Mouse (Mus musculus): ENCODE measurements at regions not wholly inside any gene's neighbourhood (a gene's known extent, or its start where the extent isn't known, plus 50 kb on each side); places are given as distances from the start of the nearest gene placed in this dataset.

GRCm38 (mm10) chr14:36453049-36453448 is 358.3 kb downstream of the 4930474N05Rik start:
- no peak overlapping the region for H3K4me3 ChIP-seq
- no peak for DNase-seq (ENCODE audit: low spot score in 2 of 2)
- no peak for TF ChIP-seq CTCF (conservative IDR thresholded peaks at IDR 0.05)
- H3K27ac ChIP-seq: no peak overlapping the region

GRCm38 (mm10) chr14:36450126-36450525 is 355.4 kb downstream of the 4930474N05Rik start:
- no peak for DNase-seq (ENCODE audit: low spot score in 2 of 2)
- Histone ChIP-seq H3K27ac (no peak overlapping the region), H3K4me3 (no peak overlapping the region)
- TF ChIP-seq CTCF (conservative IDR thresholded peaks at IDR 0.05): no peak

GRCm38 (mm10) chr14:36414656-36415273 is 320.0 kb downstream of the 4930474N05Rik start:
- Histone ChIP-seq H3K27ac (no peak overlapping the region), H3K4me3 (no peak overlapping the region)
- no peak for TF ChIP-seq CTCF (conservative IDR thresholded peaks at IDR 0.05)
- DNase-seq (ENCODE audit: low spot score in 2 of 2): no peak

- Histone ChIP-seq H3K4me3 (no peak overlapping the region), H3K27ac (no peak overlapping the region)
- no peak for DNase-seq (ENCODE audit: low spot score in 2 of 2)
- no peak for TF ChIP-seq CTCF (conservative IDR thresholded peaks at IDR 0.05)
Observed at GRCm38 (mm10) chr14:36414180-36414579, 319.5 kb downstream of the 4930474N05Rik start.
